Mouse (Mus musculus) myocyte (in vitro differentiated cells): ENCODE results near the gene Stx3. TPM values are rescaled to one million over a fixed set of nuclear protein-coding genes. Genes with fewer than 3 reads are reported as not detected.

Experiments
- H3K27me3 ChIP-seq: one replicate; pipeline ENCODE4 v1.6.1; 2011; ENCODE audit not compliant: control insufficient read depth, insufficient read depth, insufficient read length
- H3K36me3 ChIP-seq: one replicate; pipeline ENCODE4 v1.6.1; 2011; ENCODE audit not compliant: control insufficient read depth, insufficient read depth
- H3K4me2 ChIP-seq: one replicate; pipeline ENCODE4 v1.6.1; 2011; ENCODE audit warnings: low read depth, control low read depth
- H3K4me3 ChIP-seq: one replicate; pipeline ENCODE4 v1.5.1; 2011; ENCODE audit warnings: mild to moderate bottlenecking, control low read depth, moderate library complexity
- H3K79me2 ChIP-seq: one replicate; pipeline ENCODE4 v1.6.1; 2011; ENCODE audit not compliant: control insufficient read depth, insufficient read depth
- H3ac ChIP-seq: one replicate; pipeline ENCODE4 v1.6.1; 2011; ENCODE audit not compliant: control insufficient read depth, insufficient read length
- CEBPB ChIP-seq: IDR thresholded peaks from 2 replicates; pipeline ENCODE4 v1.6.1; 2011; ENCODE audit warnings: mild to moderate bottlenecking, moderate library complexity; ENCODE audit not compliant: poor library complexity, insufficient read depth, severe bottlenecking
- E2F4 ChIP-seq: IDR thresholded peaks from one replicate; pipeline ENCODE4 v1.6.1; 2011; ENCODE audit warnings: mild to moderate bottlenecking, control low read depth, moderate library complexity; ENCODE audit not compliant: insufficient read depth
- MAX ChIP-seq: IDR thresholded peaks from one replicate; pipeline ENCODE4 v1.6.1; 2011; ENCODE audit warnings: low read depth, mild to moderate bottlenecking, control low read depth
- MYOD1 ChIP-seq, 3 experiments: IDR thresholded peaks; one replicate each; pipeline ENCODE4 v1.6.1; 2011; ENCODE audit warnings: control low read depth in 2 of 3, low read depth in 2 of 3, mild to moderate bottlenecking in 2 of 3, moderate library complexity in 1 of 3; ENCODE audit not compliant: insufficient read length in 2 of 3, control insufficient read depth in 1 of 3
- MYOG ChIP-seq, 3 experiments: IDR thresholded peaks; one replicate each; pipeline ENCODE4 v1.6.1; 2011; ENCODE audit warnings: control low read depth in 2 of 3, low read depth in 2 of 3, mild to moderate bottlenecking in 2 of 3; ENCODE audit not compliant: insufficient read length in 2 of 3, control insufficient read depth in 1 of 3, insufficient read depth in 1 of 3
- POLR2A ChIP-seq: IDR thresholded peaks from one replicate; pipeline ENCODE4 v1.6.1; 2011; ENCODE audit warnings: low read depth, mild to moderate bottlenecking, control low read depth, moderate library complexity; ENCODE audit not compliant: insufficient read length
- POLR2AphosphoS2 ChIP-seq: IDR thresholded peaks from one replicate; pipeline ENCODE4 v1.6.1; 2011; ENCODE audit warnings: low read depth, control low read depth; ENCODE audit not compliant: insufficient read length
- REST ChIP-seq: IDR thresholded peaks from one replicate; pipeline ENCODE4 v1.6.1; 2011; ENCODE audit warnings: mild to moderate bottlenecking, control low read depth, moderate library complexity; ENCODE audit not compliant: insufficient read depth, insufficient read length
- SRF ChIP-seq: IDR thresholded peaks from one replicate; pipeline ENCODE4 v1.6.1; 2011; ENCODE audit warnings: low read depth; ENCODE audit not compliant: control insufficient read depth, insufficient read length
- TCF12 ChIP-seq: IDR thresholded peaks from one replicate; pipeline ENCODE4 v1.6.1; 2011; ENCODE audit warnings: mild to moderate bottlenecking, control low read depth; ENCODE audit not compliant: poor library complexity, insufficient read depth, severe bottlenecking
- TCF3 ChIP-seq: IDR thresholded peaks from one replicate; pipeline ENCODE4 v1.6.1; 2011; ENCODE audit warnings: low read depth, control low read depth; ENCODE audit not compliant: insufficient read length
- USF1 ChIP-seq: IDR thresholded peaks from one replicate; pipeline ENCODE4 v1.6.1; 2011; ENCODE audit warnings: low read depth, mild to moderate bottlenecking, control low read depth, moderate library complexity
- polyA plus RNA-seq: library from polyadenylated mRNA; unstranded; fragments of >200 nt; fragmentation: generic; extraction: Trizol; gene quantifications from one replicate; pipeline ENCODE4 v1.2.1, GENCODE M21; 2012; ENCODE audit warnings: missing spikeins

The Stx3 gene
- polyA plus RNA-seq, 1 experiment, result 3.3 TPM

DNA sequence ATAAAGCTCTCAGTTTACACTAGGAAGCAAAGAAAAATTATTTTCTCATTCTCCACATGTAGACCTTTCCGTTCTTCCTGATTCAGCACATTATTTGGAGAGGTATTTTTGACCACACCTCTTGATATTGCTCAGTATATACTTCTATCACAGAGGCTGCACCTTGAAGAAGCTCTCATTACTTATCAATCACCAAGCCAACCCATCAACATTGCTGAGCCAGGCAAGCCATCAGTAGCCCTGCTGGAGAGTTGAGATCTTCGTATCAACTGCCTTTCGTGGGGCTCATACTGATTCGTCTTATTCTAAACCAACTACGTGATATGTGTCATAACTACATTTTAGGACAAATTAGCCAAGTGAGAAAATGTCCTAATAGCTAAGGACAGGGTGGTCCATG is 91.9 kb downstream of the Stx3 start:
- H3K4me3 ChIP-seq, result no peak overlapping the region
- H3K36me3 ChIP-seq, result no peaks in the 10 kb centered on the region
- no peak overlapping the region for H3K4me2 ChIP-seq
- no peak overlapping the region for H3ac ChIP-seq
- TF ChIP-seq SRF, result no peak
- no peak for TF ChIP-seq E2F4
- no peak for TF ChIP-seq TCF12
- no peak for TF ChIP-seq POLR2A
- no peak for TF ChIP-seq MYOG (IDR thresholded peaks at IDR 0.05; ENCODE audit: control insufficient read depth in 1 of 3, insufficient read depth in 1 of 3, insufficient read length in 2 of 3, low read depth in 2 of 3)
- TF ChIP-seq MAX, result no peak
- TF ChIP-seq USF1, result no peak
- TF ChIP-seq POLR2AphosphoS2, result no peak
- no peak for TF ChIP-seq TCF3
- TF ChIP-seq REST, result no peak
- no peak for TF ChIP-seq MYOD1 (IDR thresholded peaks at IDR 0.05; ENCODE audit: control insufficient read depth in 1 of 3, insufficient read length in 2 of 3, low read depth in 2 of 3)
- TF ChIP-seq CEBPB, result no peak
- no peaks in the 10 kb centered on the region for H3K79me2 ChIP-seq
- H3K27me3 ChIP-seq, result no peaks in the 10 kb centered on the region

DNA sequence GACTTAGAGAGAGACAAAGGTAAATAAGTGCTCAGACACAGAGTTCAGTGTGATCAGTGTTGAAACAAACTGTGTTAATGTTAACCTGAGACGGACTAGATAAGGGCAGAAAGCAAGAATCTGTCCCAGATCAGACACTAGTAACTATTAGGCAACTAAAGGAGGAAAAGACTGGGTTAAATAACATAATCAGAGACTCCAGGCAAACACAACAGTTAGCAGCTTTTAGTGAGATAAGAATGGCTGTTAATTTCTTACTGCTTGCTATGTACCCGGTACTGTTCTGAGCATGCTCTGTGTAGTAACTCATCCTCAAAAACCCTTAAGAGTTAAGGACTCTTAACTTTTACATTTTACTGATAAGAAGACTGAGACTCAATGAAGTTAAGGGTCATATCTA is 93.3 kb downstream of the Stx3 start:
- Histone ChIP-seq H3K36me3 (no peaks in the 10 kb centered on the region), H3K4me2 (no peak overlapping the region), H3K79me2 (no peaks in the 10 kb centered on the region), H3K27me3 (no peaks in the 10 kb centered on the region), H3K4me3 (no peak overlapping the region), H3ac (no peak overlapping the region)
- no peak for TF ChIP-seq SRF
- no peak for TF ChIP-seq MAX
- no peak for TF ChIP-seq TCF12
- TF ChIP-seq TCF3, result no peak
- TF ChIP-seq REST, result no peak
- TF ChIP-seq MYOD1 (IDR thresholded peaks at IDR 0.05; ENCODE audit: control insufficient read depth in 1 of 3, insufficient read length in 2 of 3, low read depth in 2 of 3), result no peak
- no peak for TF ChIP-seq CEBPB
- TF ChIP-seq MYOG (IDR thresholded peaks at IDR 0.05; ENCODE audit: control insufficient read depth in 1 of 3, insufficient read depth in 1 of 3, insufficient read length in 2 of 3, low read depth in 2 of 3), result no peak
- no peak for TF ChIP-seq E2F4
- no peak for TF ChIP-seq POLR2AphosphoS2
- no peak for TF ChIP-seq POLR2A
- no peak for TF ChIP-seq USF1

Other genes with a start within 250 kb of the Stx3 start
- gene Ms4a6d, start 214.6 kb downstream of the Stx3 start, polyA plus RNA-seq, result 0.08 TPM
- not detected for gene Ms4a2, start 195.7 kb downstream of the Stx3 start, polyA plus RNA-seq
- not detected for gene Ms4a3, start 178.6 kb downstream of the Stx3 start, polyA plus RNA-seq
- not detected for gene Oosp2, start 158.8 kb downstream of the Stx3 start, polyA plus RNA-seq
- gene Oosp1, start 128.3 kb downstream of the Stx3 start, polyA plus RNA-seq, result not detected
- not detected for gene Oosp3, start 122.3 kb downstream of the Stx3 start, polyA plus RNA-seq
- not detected for gene Gif, start 71.8 kb downstream of the Stx3 start, polyA plus RNA-seq
- gene Mrpl16, start 49.0 kb downstream of the Stx3 start, polyA plus RNA-seq, result 47.9 TPM
- gene Olfr1417, start 19.8 kb upstream of the Stx3 start, polyA plus RNA-seq, result not detected
- not detected for gene Olfr1418, start 41.7 kb upstream of the Stx3 start, polyA plus RNA-seq
- gene Olfr1419, start 55.7 kb upstream of the Stx3 start, polyA plus RNA-seq, result not detected
- not detected for gene Olfr1420, start 67.2 kb upstream of the Stx3 start, polyA plus RNA-seq
- gene Patl1, start 93.0 kb upstream of the Stx3 start, polyA plus RNA-seq, result 13.9 TPM
- 23.1 TPM for gene Osbp, start 146.5 kb upstream of the Stx3 start, polyA plus RNA-seq
- not detected for gene Olfr1423, start 221.9 kb upstream of the Stx3 start, polyA plus RNA-seq
- not detected for gene Olfr1424, start 243.3 kb upstream of the Stx3 start, polyA plus RNA-seq